Mouse (Mus musculus) R1 (cell line): ENCODE measurements around the gene Bnc2.

Experiments used
- DNase-seq: peaks from one replicate; pipeline ENCODE4 v3.0.0-alpha.2; 2018; ENCODE audit warnings: low read depth, low spot score

Bnc2 gene

GRCm38 (mm10) chr4:84632832-84633789, 42.0 kb downstream of the Bnc2 start:
- DNase-seq: no peak

GRCm38 (mm10) chr4:84627616-84628015, 47.5 kb downstream of the Bnc2 start:
- no peak for DNase-seq

GRCm38 (mm10) chr4:84623312-84623711, 51.8 kb downstream of the Bnc2 start:
- no peak for DNase-seq

GRCm38 (mm10) chr4:84621785-84622184, 53.3 kb downstream of the Bnc2 start:
- DNase-seq: no peak

- no peak for DNase-seq
These were observed 65.2 kb downstream of the Bnc2 start for GRCm38 (mm10) chr4:84609861-84610260.

GRCm38 (mm10) chr4:84604461-84604860, 70.6 kb downstream of the Bnc2 start:
- DNase-seq: no peak

GRCm38 (mm10) chr4:84580260-84580952, 94.7 kb downstream of the Bnc2 start:
- no peak for DNase-seq

- no peak for DNase-seq
These were observed 96.8 kb downstream of the Bnc2 start for GRCm38 (mm10) chr4:84578296-84578695.

GRCm38 (mm10) chr4:84566123-84566522, 109.0 kb downstream of the Bnc2 start:
- peak; percentile 16 for DNase-seq

- DNase-seq: peak; percentile 81
These were observed 129.7 kb downstream of the Bnc2 start for GRCm38 (mm10) chr4:84545204-84545871.

GRCm38 (mm10) chr4:84544646-84545045, 130.4 kb downstream of the Bnc2 start:
- no peak for DNase-seq

GRCm38 (mm10) chr4:84540531-84540930, 134.5 kb downstream of the Bnc2 start:
- no peak for DNase-seq

- DNase-seq: no peak
These were observed 135.7 kb downstream of the Bnc2 start for GRCm38 (mm10) chr4:84539396-84539795.

- no peak for DNase-seq
These were observed 145.9 kb downstream of the Bnc2 start for GRCm38 (mm10) chr4:84528886-84529789.

- DNase-seq: peak; percentile 95
These were observed 146.7 kb downstream of the Bnc2 start for GRCm38 (mm10) chr4:84528358-84528757.

GRCm38 (mm10) chr4:84527066-84527933, 147.8 kb downstream of the Bnc2 start:
- DNase-seq: peak; percentile 42

- DNase-seq: peak; percentile 51
These were observed 151.3 kb downstream of the Bnc2 start for GRCm38 (mm10) chr4:84523651-84524221.

- peak; percentile 56 for DNase-seq
These were observed 151.9 kb downstream of the Bnc2 start for GRCm38 (mm10) chr4:84523211-84523610.

- DNase-seq: peak; percentile 86
These were observed 153.5 kb downstream of the Bnc2 start for GRCm38 (mm10) chr4:84521562-84521961.

- no peak for DNase-seq
These were observed 164.6 kb downstream of the Bnc2 start for GRCm38 (mm10) chr4:84510466-84510865.
